Mouse (Mus musculus): ENCODE results near the gene Epm2aip1.

DNA sequence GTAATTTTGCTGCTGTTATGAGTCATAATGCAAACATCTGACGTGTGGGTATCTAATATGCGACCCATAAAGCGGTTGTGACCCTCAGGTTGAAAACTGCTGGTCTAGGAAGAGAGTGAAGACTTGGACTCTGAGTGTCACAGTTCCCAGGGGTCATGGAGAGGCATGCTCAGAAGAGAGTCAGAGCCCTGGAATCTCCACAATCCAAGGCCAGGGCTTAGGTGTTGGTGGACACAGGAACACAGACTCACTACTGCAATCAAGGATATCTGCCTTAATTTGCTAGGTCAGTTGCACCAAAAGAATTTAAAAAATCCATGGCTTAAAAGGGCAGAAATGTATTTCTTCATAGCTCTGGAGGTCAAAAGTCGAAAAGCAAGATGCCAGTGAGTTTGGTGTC lies 21.5 kb downstream of the Epm2aip1 start:
- no peak for TF ChIP-seq CTCF (IDR thresholded peaks at IDR 0.05; ENCODE audit: extremely low read depth, insufficient read depth, low read length)
- TF ChIP-seq POLR2A (IDR thresholded peaks at IDR 0.05; ENCODE audit: extremely low read depth, insufficient read depth, low read length): no peak

Data from cortical plate, adult 2 months (tissue).